In genomic region chr4:155318266-155318665, GRCm38 (mm10) we compare ENCODE assay signal across 10 mouse cellular contexts. TPM values are rescaled to one million over a fixed set of nuclear protein-coding genes. Genes with fewer than 3 reads are reported as not detected.
A peak's percentile ranks its signal among the peaks of the same experiment; 100 is the strongest.
DNase-seq lines count a peak whose midpoint lies in the region; ATAC-seq and TF ChIP-seq lines count a peak whose summit lies in the region.
"Had no signal": no experiment of that assay in that cellular context is flagged by ENCODE, and none has a peak within 500 bp of the region (broad histone marks: within the 10 kb centered on the region; RNA-seq: fewer than 3 reads in every experiment).

No protein-coding gene starts in this region.

- 41% methylated on average over 2 of the region's 2 CpGs for WGBS in hindbrain, embryonic 11.5 days
- 44% methylated on average over 2 of the region's 2 CpGs for WGBS in hindbrain, postnatal 0 days
- WGBS in intestine, embryonic 15.5 days, result 26% methylated on average over 2 of the region's 2 CpGs

- no peaks in the 10 kb centered on the region for H3K9me3 ChIP-seq in hindbrain, embryonic 11.5 days (ENCODE audit: control insufficient read depth, low read length)
- no peaks in the 10 kb centered on the region for H3K9me3 ChIP-seq in hindbrain, postnatal 0 days (ENCODE audit: low read length)
- H3K9me3 ChIP-seq in ES-E14 (ENCODE audit: control insufficient read depth, insufficient read depth, low read depth, low read length), result no peaks in the 10 kb centered on the region
- no peaks in the 10 kb centered on the region for H3K9me3 ChIP-seq in intestine, embryonic 15.5 days
- H3K9me3 ChIP-seq: midbrain, embryonic 12.5 days had no signal

- no peak for DNase-seq in hindbrain, embryonic 11.5 days (ENCODE audit: low spot score)
- DNase-seq in hindbrain, postnatal 0 days (ENCODE audit: low spot score), result no peak
- DNase-seq in ES-E14 (ENCODE audit: low read depth, low spot score), result peak; percentile 78
- no peak for DNase-seq in B cell, adult 2 months
- no peak for DNase-seq in left cerebral cortex, adult 9 months (ENCODE audit: low spot score in 2 of 2)
- no peak for DNase-seq in layer of hippocampus, adult 18-20 months (ENCODE audit: low spot score in 2 of 2)
- DNase-seq: right cerebral cortex, adult 18-20 months had no signal

- no peak overlapping the region for H3K27ac ChIP-seq in hindbrain, embryonic 11.5 days (ENCODE audit: low read depth, low read length)
- no peak overlapping the region for H3K27ac ChIP-seq in hindbrain, postnatal 0 days
- no peak overlapping the region for H3K27ac ChIP-seq in ES-E14 (ENCODE audit: insufficient read depth, low read depth, low read length, poor library complexity, severe bottlenecking)
- H3K27ac ChIP-seq in intestine, embryonic 15.5 days, result no peak overlapping the region
- H3K27ac ChIP-seq: midbrain, embryonic 12.5 days had no signal

- TF ChIP-seq CTCF in hindbrain, postnatal 0 days (IDR thresholded peaks at IDR 0.05; ENCODE audit: low read depth), result no peak

- peak; percentile 43; the same call in 1 of the 2 replicates for ATAC-seq in hindbrain, embryonic 11.5 days (ENCODE audit: low FRiP score)
- ATAC-seq in hindbrain, postnatal 0 days, result no peak
- peak; percentile 79 for ATAC-seq in intestine, embryonic 15.5 days
- ATAC-seq in megakaryocyte-erythroid progenitor cell, adult 5-6 weeks (replicated peaks; ENCODE audit: low FRiP score, low TSS enrichment, poor library complexity, severe bottlenecking), result peak; percentile 82

- H3K9ac ChIP-seq in hindbrain, embryonic 11.5 days (ENCODE audit: low read depth, low read length), result no peak overlapping the region
- no peak overlapping the region for H3K9ac ChIP-seq in hindbrain, postnatal 0 days (replicated peaks; ENCODE audit: low read length)
- no peak overlapping the region for H3K9ac ChIP-seq in ES-E14 (ENCODE audit: insufficient read depth, low read depth, low read length, poor library complexity, severe bottlenecking)
- H3K9ac ChIP-seq in intestine, embryonic 15.5 days, result no peak overlapping the region
- H3K9ac ChIP-seq: midbrain, embryonic 12.5 days had no signal

- H3K4me2 ChIP-seq in hindbrain, embryonic 11.5 days (replicated peaks; ENCODE audit: low read depth, low read length), result no peak overlapping the region
- no peak overlapping the region for H3K4me2 ChIP-seq in hindbrain, postnatal 0 days (ENCODE audit: low read depth, low read length)
- H3K4me2 ChIP-seq in intestine, embryonic 15.5 days (replicated peaks), result no peak overlapping the region
- H3K4me2 ChIP-seq: midbrain, embryonic 12.5 days had no signal

- H3K4me1 ChIP-seq in hindbrain, embryonic 11.5 days (replicated peaks; ENCODE audit: control insufficient read depth, insufficient read depth, low read length), result no peaks in the 10 kb centered on the region
- H3K4me1 ChIP-seq in hindbrain, postnatal 0 days (ENCODE audit: insufficient read depth, low read length), result peaks cover 11% of the 10 kb centered on the region; the same call in 1 of the 2 replicates
- peaks cover 3 to 5% of the 10 kb centered on the region in 2 experiments; a peak in 1 of 4 replicates for H3K4me1 ChIP-seq in ES-E14 (ENCODE audit: control insufficient read depth in 2 of 2, insufficient read depth in 2 of 2, low read length in 2 of 2, poor library complexity in 1 of 2)
- H3K4me1 ChIP-seq in intestine, embryonic 15.5 days (replicated peaks), result no peaks in the 10 kb centered on the region; the same call in 1 of the 2 replicates

- no peaks in the 10 kb centered on the region for H3K36me3 ChIP-seq in hindbrain, embryonic 11.5 days (ENCODE audit: control insufficient read depth, insufficient read depth, low read length)
- no peaks in the 10 kb centered on the region for H3K36me3 ChIP-seq in hindbrain, postnatal 0 days (ENCODE audit: insufficient read depth, low read length)
- no peaks in the 10 kb centered on the region for H3K36me3 ChIP-seq in ES-E14 (ENCODE audit: control insufficient read depth, insufficient read depth, low read length, poor library complexity, severe bottlenecking)
- H3K36me3 ChIP-seq in intestine, embryonic 15.5 days, result no peaks in the 10 kb centered on the region
- H3K36me3 ChIP-seq: midbrain, embryonic 12.5 days had no signal

- H3K27me3 ChIP-seq in hindbrain, embryonic 11.5 days (ENCODE audit: control insufficient read depth, insufficient read depth, low read length), result no peaks in the 10 kb centered on the region
- H3K27me3 ChIP-seq in hindbrain, postnatal 0 days (ENCODE audit: insufficient read depth, low read length), result no peaks in the 10 kb centered on the region
- H3K27me3 ChIP-seq in intestine, embryonic 15.5 days (replicated peaks), result no peaks in the 10 kb centered on the region
- H3K27me3 ChIP-seq: midbrain, embryonic 12.5 days had no signal

- no peak overlapping the region for H3K4me3 ChIP-seq in hindbrain, embryonic 11.5 days (ENCODE audit: low read depth, low read length)
- no peak overlapping the region for H3K4me3 ChIP-seq in hindbrain, postnatal 0 days (ENCODE audit: low read length)
- peak overlapping the region in 1 of 2 experiments; percentile 29; a peak in 1 of 4 replicates for H3K4me3 ChIP-seq in ES-E14 (ENCODE audit: insufficient read depth in 1 of 2, low read depth in 1 of 2, low read length in 2 of 2, poor library complexity in 1 of 2, severe bottlenecking in 1 of 2)
- no peak overlapping the region for H3K4me3 ChIP-seq in intestine, embryonic 15.5 days (replicated peaks)
- H3K4me3 ChIP-seq: midbrain, embryonic 12.5 days had no signal

- in situ Hi-C loops in ES-E14 (cut with MboI; ENCODE audit: low sequenced_read_pairs in 2 of 2, unreplicated experiment in 2 of 2), result no loop called here

TF ChIP-seq in ES-E14, 5 proteins besides CTCF, POLR2A, EP300 and RAD21:
- no peak for TF ChIP-seq HCFC1 (IDR thresholded peaks at IDR 0.05; ENCODE audit: borderline replicate concordance, insufficient read depth, low read length)
- TF ChIP-seq ZC3H11A (IDR thresholded peaks at IDR 0.05; ENCODE audit: borderline replicate concordance, low read depth, low read length), result no peak
- no peak for TF ChIP-seq ZNF384 (IDR thresholded peaks at IDR 0.05; ENCODE audit: low read depth, low read length)
- TF ChIP-seq MAFK (IDR thresholded peaks at IDR 0.05; ENCODE audit: insufficient read depth, low read depth, low read length), result no peak
- TF ChIP-seq CHD2 (IDR thresholded peaks at IDR 0.05; ENCODE audit: low read depth, low read length), result no peak

RNA-seq across cellular contexts. Expression of gene Prkcz, which starts 42.9 kb away (rescaled TPM):
- polyA plus RNA-seq in hindbrain, embryonic 11.5 days (2014; fragmentation: Nextera tagmentation; extraction: Ambion mirVana), result 18.3 and 19.6 TPM in 2 replicates
- total RNA-seq in hindbrain, postnatal 0 days (2014; rRNA removed), result 85.0 and 85.1 TPM in 2 replicates
- polyA plus RNA-seq in hindbrain, postnatal 0 days (2015; fragmentation: Nextera tagmentation; extraction: Ambion mirVana), result 80.4 and 84.2 TPM in 2 replicates
- 17.0 and 19.5 TPM in 2 replicates for total RNA-seq in ES-E14 (2012; rRNA removed)
- polyA plus RNA-seq in intestine, embryonic 15.5 days (2015; fragmentation: Nextera tagmentation; extraction: Ambion mirVana), result 24.8 and 27.1 TPM in 2 replicates
- total RNA-seq in megakaryocyte-erythroid progenitor cell, adult 5-6 weeks (2014; fragmentation: Nextera tagmentation), result not detected in 2 replicates
- total RNA-seq in megakaryocyte-erythroid progenitor cell, adult 5-6 weeks (2017), result not detected in 2 replicates
- total RNA-seq in layer of hippocampus, adult 18-20 months (2021), result 100 to 1,000 TPM; 160 to 168 TPM

Comparison
In these comparisons a context has a peak if more than half of its experiments do, and no peak if none do; other contexts are left out.
1. RNA of gene Prkcz, which starts 42.9 kb away (total RNA-seq): 160 to 168 TPM in layer of hippocampus, adult 18-20 months, 85.0 to 85.1 TPM in hindbrain, postnatal 0 days and 17.0 to 19.5 TPM in ES-E14; not detected in megakaryocyte-erythroid progenitor cell, adult 5-6 weeks; every median in the first group is over 10 times any median in the second.